Mouse (Mus musculus) lung, embryonic 16.5 days (tissue): ENCODE data around the gene Igf1r. TPM values are rescaled to one million over a fixed set of nuclear protein-coding genes. Genes with fewer than 3 reads are reported as not detected.
A peak's percentile ranks its signal among the peaks of the same experiment; 100 is the strongest.

Source experiments
- ATAC-seq: fragments of 200-750 bp; cut with Nextera tagmentation; 2 replicates; pipeline ENCODE4 v1.8.0; 2017; ENCODE audit warnings: low read depth, mild to moderate bottlenecking, moderate library complexity
- H3K27ac ChIP-seq: fragments of 300-500 bp; sonication (generic); 2 replicates; pipeline ENCODE4 v1.5.1; 2014; ENCODE audit warnings: mild to moderate bottlenecking, control low read depth, low read length
- H3K27me3 ChIP-seq: fragments of 300-500 bp; sonication (generic); 2 replicates; pipeline ENCODE4 v1.6.1; 2014; ENCODE audit warnings: low read depth, low read length, mixed read lengths; ENCODE audit not compliant: control insufficient read depth, insufficient read depth
- H3K36me3 ChIP-seq: fragments of 300-500 bp; sonication (generic); 2 replicates; pipeline ENCODE4 v1.6.1; 2014; ENCODE audit warnings: low read length; ENCODE audit not compliant: control insufficient read depth, insufficient read depth
- H3K4me1 ChIP-seq: fragments of 300-500 bp; sonication (generic); replicated peaks from 2 replicates; pipeline ENCODE4 v1.6.1; 2014; ENCODE audit warnings: low read length, mixed read lengths; ENCODE audit not compliant: control insufficient read depth, insufficient read depth
- H3K4me2 ChIP-seq: fragments of 300-500 bp; sonication (generic); 2 replicates; pipeline ENCODE4 v1.6.1; 2014; ENCODE audit warnings: low read depth, low read length, control low read depth
- H3K4me3 ChIP-seq: fragments of 300-500 bp; sonication (generic); 2 replicates; pipeline ENCODE4 v1.5.1; 2014; ENCODE audit warnings: mild to moderate bottlenecking, low read length, control low read depth
- H3K9ac ChIP-seq: fragments of 300-500 bp; sonication (generic); 2 replicates; pipeline ENCODE4 v1.6.1; 2014; ENCODE audit warnings: low read length, control low read depth
- H3K9me3 ChIP-seq: fragments of 300-500 bp; sonication (generic); 2 replicates; pipeline ENCODE4 v1.6.1; 2016; ENCODE audit warnings: low read length; ENCODE audit not compliant: control insufficient read depth
- WGBS: fragments of 180-500 bp; shearing (Covaris S2); extraction: QIAGEN DNeasy Blood & Tissue Kit; methylation state at CpG from one replicate; pipeline ENCODE4 v1.1.7; 2014; 5-methylcytosine and 5-hydroxymethylcytosine counted together
- polyA plus RNA-seq: library from polyadenylated mRNA; unstranded; fragments of >200 nt; fragmentation: Nextera tagmentation; extraction: Ambion mirVana; gene quantifications from 2 replicates; pipeline ENCODE4 v1.2.1, GENCODE M21; 2015

Igf1r gene
- polyA plus RNA-seq, 1 experiment from 2014 or later = 19.9 TPM

DNA sequence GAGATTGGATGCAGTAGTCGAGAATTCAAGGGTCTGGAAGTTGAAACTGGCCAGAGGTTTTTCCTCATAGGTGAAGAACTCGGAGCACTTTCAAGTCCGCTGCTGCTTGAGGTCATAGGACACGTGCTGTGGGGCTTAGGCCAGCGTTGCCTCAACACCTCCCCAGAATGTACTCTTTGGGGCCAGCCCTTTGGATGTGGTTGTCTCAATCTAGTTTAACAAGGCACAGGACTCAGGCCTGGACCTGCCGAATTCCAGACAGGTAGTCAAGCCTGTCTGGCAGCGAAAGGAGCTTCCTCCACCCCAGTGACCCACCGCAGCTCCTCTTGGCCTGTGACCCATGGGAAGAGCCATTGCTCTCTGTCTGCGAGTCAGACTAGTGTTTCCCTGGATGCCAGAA, 16.4 kb downstream of the Igf1r start:
- Histone ChIP-seq H3K4me1 (peaks cover 59% of the 10 kb centered on the region), H3K27ac (no peak overlapping the region), H3K36me3 (no peaks in the 10 kb centered on the region), H3K27me3 (no peaks in the 10 kb centered on the region), H3K4me2 (no peak overlapping the region), H3K9me3 (no peaks in the 10 kb centered on the region), H3K4me3 (no peak overlapping the region), H3K9ac (no peak overlapping the region)
- no peak for ATAC-seq
- 71% methylated on average over 9 of the region's 9 CpGs for WGBS

DNA sequence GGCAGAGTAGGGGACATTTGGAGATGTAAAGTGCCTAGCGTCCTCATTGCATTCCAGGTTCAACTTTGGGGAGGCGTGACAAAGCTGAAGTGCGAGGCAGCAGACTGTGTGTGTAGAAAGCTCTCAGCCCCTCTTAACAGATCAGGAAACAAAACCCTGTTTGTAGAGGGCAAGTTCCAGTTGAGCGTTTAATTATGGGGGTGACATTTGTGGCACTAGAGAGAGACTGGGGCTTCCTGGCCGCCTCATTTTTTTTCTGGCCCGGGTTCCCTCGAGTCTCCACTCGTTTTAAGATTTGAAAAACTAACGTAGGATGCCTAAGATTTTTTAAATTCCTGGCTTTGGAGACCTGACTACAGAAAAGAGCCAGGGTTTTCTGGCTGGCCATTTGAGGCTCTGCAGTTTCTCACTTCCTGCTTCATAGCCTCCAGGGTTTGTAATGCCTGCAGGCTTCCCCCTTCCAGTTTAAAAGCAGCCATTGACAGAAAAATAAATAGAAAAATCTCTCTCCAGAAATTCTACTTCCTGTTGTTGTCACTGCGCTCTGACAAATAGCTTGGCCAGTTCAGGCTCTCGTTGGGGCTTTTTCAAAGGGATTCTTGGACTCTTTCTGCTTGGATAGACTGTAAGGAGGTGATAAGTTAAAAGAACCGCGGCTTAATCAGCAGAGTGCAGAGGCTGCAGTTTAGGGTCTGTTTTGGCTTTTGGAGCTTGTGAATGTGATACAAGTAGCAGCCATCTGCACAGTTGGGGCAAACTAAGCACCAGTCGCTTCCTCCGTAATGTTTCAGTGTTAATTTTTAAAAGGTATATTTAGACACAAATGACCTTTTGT, 20.8 kb downstream of the Igf1r start:
- WGBS = 5% methylated on average over 15 of the region's 15 CpGs
- peak overlapping the region; percentile 2; the same call in 1 of the 2 replicates for H3K9ac ChIP-seq
- H3K27me3 ChIP-seq = no peaks in the 10 kb centered on the region
- 0 out of 2 replicates have a peak overlapping the region, but pooled peaks have one; percentile 3 for H3K4me3 ChIP-seq
- no peaks in the 10 kb centered on the region for H3K9me3 ChIP-seq
- H3K4me2 ChIP-seq = peak overlapping the region; percentile 37
- peaks cover 40% of the 10 kb centered on the region for H3K4me1 ChIP-seq
- no peaks in the 10 kb centered on the region for H3K36me3 ChIP-seq
- H3K27ac ChIP-seq = peak overlapping the region; percentile 81
- ATAC-seq = peak; percentile 77

DNA sequence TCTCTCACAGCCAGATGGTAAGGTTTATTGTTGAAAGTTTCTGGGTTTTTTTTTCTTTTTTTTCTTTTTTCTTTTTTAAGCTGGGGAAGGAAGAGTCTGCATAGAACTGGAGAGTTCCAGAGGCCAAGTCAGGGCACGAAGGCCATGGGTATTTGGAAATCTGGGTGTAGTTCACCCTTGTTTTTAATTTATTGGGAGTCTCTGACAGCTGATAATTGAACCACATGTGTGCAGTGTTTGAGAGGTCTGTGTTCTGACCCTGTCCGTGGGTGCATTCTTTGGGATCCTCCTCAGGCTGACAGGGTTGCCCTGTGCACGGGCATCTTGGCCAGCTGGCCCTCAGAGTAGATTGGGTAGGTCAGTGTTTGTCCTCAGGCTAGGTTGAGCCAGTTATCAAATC, 29.3 kb downstream of the Igf1r start:
- Histone ChIP-seq H3K9me3 (no peaks in the 10 kb centered on the region), H3K36me3 (no peaks in the 10 kb centered on the region), H3K4me3 (no peak overlapping the region), H3K4me1 (peaks cover 38% of the 10 kb centered on the region), H3K9ac (no peak overlapping the region), H3K27ac (no peak overlapping the region), H3K4me2 (no peak overlapping the region), H3K27me3 (no peaks in the 10 kb centered on the region)
- no peak for ATAC-seq
- WGBS = 33% methylated on average over 3 of the region's 3 CpGs

DNA sequence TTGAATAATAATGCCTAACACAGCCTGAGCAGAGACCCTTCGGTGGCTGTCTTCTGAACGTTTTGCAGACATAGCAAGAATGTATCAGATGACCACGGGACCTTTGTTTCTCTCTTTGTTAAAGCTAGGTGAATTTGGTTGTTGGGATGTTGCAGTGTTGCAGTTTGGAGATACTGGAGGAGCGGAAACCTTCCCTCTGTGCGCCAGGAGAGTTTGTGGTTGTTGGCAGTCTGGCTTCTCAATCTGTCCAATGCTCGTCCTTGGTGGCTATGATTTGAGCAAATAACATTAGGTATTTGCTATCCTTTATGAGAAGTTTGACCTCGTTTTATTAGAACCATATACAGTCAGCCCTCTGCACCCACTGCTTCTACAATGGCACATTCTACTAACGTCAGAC, 30.2 kb downstream of the Igf1r start:
- no peaks in the 10 kb centered on the region for H3K9me3 ChIP-seq
- 62% methylated on average over 8 of the region's 8 CpGs for WGBS
- no peak overlapping the region for H3K27ac ChIP-seq
- H3K9ac ChIP-seq = no peak overlapping the region
- no peak overlapping the region for H3K4me2 ChIP-seq
- no peaks in the 10 kb centered on the region for H3K27me3 ChIP-seq
- peaks cover 43% of the 10 kb centered on the region for H3K4me1 ChIP-seq
- ATAC-seq = no peak
- H3K4me3 ChIP-seq = no peak overlapping the region
- H3K36me3 ChIP-seq = no peaks in the 10 kb centered on the region

DNA sequence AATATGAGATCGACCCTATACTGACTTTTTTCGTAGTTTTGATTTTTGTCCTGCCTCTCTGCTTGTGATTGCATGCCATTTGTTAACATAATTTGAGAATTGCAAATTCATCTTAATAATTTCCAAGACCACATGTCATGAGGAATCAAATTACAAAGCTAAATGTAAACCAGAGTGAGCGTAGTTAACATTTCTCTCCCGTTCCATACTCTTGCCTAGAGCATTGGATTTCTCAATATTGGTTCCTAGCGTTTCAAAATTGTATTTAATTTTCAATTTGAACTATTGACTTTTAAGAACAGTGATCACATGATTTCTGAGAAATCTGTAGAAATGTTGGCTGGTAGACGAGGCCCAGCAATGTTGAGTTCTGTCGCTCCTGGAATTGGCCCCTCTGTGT, 30.8 kb downstream of the Igf1r start:
- Histone ChIP-seq H3K27me3 (no peaks in the 10 kb centered on the region), H3K27ac (no peak overlapping the region), H3K9me3 (no peaks in the 10 kb centered on the region), H3K9ac (no peak overlapping the region), H3K4me1 (peaks cover 43% of the 10 kb centered on the region), H3K36me3 (peaks cover 3% of the 10 kb centered on the region; the same call in 1 of the 2 replicates), H3K4me3 (no peak overlapping the region), H3K4me2 (no peak overlapping the region)
- WGBS = 74% methylated on average over 7 of the region's 7 CpGs
- ATAC-seq = no peak

DNA sequence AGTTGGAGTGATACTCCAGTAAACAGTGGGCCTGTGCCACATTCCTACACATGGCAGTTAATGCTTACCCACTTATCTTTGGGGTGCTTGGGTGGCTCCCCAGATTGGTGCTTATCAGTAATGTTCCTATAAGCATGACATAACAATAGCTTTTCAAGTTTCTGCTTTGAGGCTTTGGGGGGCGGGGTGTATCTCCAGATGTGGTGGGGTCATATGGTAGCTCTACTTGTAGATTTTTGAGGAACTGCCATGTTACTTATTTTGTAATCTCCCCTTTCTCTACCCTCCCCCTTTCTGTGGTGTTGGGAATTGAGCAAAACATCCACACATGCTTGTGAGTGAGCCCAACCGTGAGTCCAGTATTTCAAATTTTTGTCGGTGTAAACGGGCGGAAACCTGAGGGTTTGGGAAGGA, 32.4 kb downstream of the Igf1r start:
- Histone ChIP-seq H3K4me1 (peaks cover 43% of the 10 kb centered on the region), H3K27me3 (no peaks in the 10 kb centered on the region), H3K9ac (no peak overlapping the region), H3K4me2 (no peak overlapping the region), H3K4me3 (no peak overlapping the region), H3K36me3 (peaks cover 3% of the 10 kb centered on the region; the same call in 1 of the 2 replicates), H3K9me3 (no peaks in the 10 kb centered on the region), H3K27ac (no peak overlapping the region)
- ATAC-seq = 0 out of 2 replicates have a peak, but pooled peaks have one; percentile 10
- 60% methylated on average over 5 of the region's 5 CpGs for WGBS

DNA sequence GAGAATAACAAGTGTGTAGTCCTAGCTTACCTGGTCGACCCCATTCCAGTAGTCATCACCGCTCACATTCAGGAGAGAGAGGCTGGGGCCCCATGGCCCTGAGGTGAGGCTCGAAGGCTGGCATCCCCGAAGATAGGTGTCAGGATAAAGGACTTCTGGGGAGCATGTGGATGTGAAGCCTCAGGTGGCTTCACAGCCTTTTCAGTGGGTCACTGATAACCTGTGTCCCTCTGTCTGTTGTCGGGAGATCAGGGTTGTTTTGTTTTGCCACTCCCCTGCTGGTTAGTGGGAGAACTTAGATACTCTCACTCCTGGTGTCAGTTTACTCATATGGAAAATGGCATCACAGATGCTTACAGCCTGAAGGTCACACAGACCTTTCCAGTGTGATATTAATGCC, 32.9 kb downstream of the Igf1r start:
- 0 out of 2 replicates have a peak, but pooled peaks have one; percentile 4 for ATAC-seq
- Histone ChIP-seq H3K9ac (no peak overlapping the region), H3K36me3 (peaks cover 3% of the 10 kb centered on the region; the same call in 1 of the 2 replicates), H3K4me1 (peaks cover 43% of the 10 kb centered on the region), H3K4me3 (no peak overlapping the region), H3K4me2 (no peak overlapping the region), H3K27me3 (no peaks in the 10 kb centered on the region), H3K9me3 (no peaks in the 10 kb centered on the region), H3K27ac (no peak overlapping the region)
- 52% methylated on average over 5 of the region's 5 CpGs for WGBS

DNA sequence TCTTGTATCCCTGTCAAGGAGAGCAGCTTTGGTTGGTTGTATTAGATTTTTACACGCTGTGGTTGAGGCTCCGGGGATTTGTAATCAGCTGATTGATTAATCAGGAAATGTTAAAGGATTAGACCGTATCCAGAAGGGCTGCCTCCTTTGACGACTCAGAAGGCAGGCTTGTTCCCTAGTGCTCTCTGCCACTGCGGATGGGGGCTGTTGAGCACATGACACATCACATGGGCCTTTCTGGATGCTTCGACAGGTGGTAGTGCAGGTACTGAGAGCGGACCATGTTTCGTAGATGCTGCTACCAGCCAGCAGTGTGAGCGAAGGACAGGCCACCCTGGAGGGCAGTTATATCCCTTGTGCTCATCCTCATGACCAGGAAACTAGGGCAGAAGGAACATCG, 33.6 kb downstream of the Igf1r start:
- Histone ChIP-seq H3K36me3 (peaks cover 3% of the 10 kb centered on the region; the same call in 1 of the 2 replicates), H3K27ac (no peak overlapping the region), H3K4me3 (no peak overlapping the region), H3K9ac (no peak overlapping the region), H3K9me3 (no peaks in the 10 kb centered on the region), H3K4me1 (peaks cover 41% of the 10 kb centered on the region), H3K4me2 (no peak overlapping the region), H3K27me3 (no peaks in the 10 kb centered on the region)
- 70% methylated on average over 10 of the region's 10 CpGs for WGBS
- no peak for ATAC-seq

DNA sequence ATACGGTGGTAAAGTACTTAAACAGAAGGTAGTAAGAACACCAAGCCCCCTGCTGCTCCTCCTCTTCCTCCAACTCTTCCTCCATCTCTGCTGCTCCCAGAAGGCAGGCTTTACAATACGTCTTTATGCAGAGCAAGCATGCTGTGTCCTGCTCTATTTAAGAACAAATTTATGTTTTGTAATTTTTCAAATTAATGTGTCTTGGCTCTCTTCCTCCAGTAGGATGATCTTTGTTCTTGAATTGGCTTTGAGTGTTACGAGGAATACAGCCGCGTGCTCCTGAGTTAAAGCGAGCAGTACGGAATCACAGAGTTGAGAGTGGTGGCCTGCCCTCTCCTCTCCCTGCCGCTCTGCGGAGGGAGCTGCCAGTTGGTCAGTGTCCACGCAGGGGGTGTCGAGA, 34.2 kb downstream of the Igf1r start:
- ATAC-seq = 0 out of 2 replicates have a peak, but pooled peaks have one; percentile 32
- Histone ChIP-seq H3K4me1 (peaks cover 36% of the 10 kb centered on the region), H3K9me3 (no peaks in the 10 kb centered on the region), H3K27ac (no peak overlapping the region), H3K4me2 (no peak overlapping the region), H3K4me3 (no peak overlapping the region), H3K27me3 (no peaks in the 10 kb centered on the region), H3K36me3 (peaks cover 3% of the 10 kb centered on the region; the same call in 1 of the 2 replicates), H3K9ac (no peak overlapping the region)
- WGBS = 51% methylated on average over 11 of the region's 11 CpGs
